Mouse (Mus musculus) spleen, adult 10 weeks (tissue): ENCODE data around the gene H2-M10.1. TPM values are rescaled to one million over a fixed set of nuclear protein-coding genes. Genes with fewer than 3 reads are reported as not detected.

ENCODE experiments used
- polyA plus RNA-seq: library from polyadenylated mRNA; stranded (reverse); fragments of 350-450 nt; fragmentation: Illumina TruSeq; extraction: RNeasy Lipid Tissue Mini Kit (QIAGEN cat#74804); gene quantifications from one replicate; pipeline ENCODE4 v1.2.3, GENCODE M21; 2015; ENCODE audit warnings: low replicate concordance; ENCODE audit not compliant: insufficient read depth

The H2-M10.1 gene
- polyA plus RNA-seq = not detected

DNA sequence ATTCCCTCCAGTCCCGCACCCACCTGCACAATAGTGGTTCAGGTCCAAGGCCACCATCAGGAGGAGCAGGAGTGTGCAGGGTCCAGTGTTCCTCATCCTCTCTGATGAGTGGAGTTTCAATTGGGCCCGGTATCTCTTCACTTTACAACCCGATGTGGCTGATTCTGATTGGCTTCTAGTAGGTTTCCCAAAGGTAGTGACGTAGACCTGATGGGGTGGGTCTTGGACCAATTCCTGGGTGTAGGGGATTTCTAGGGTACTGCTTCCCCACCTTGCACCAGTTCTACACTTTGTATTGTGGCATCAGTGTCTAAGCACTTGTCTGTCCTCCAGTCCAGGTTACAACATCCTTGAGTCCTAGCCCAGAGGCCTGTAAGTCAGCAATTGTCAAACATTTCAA, at the start of gene H2-M10.1:
Gene H2-M10.1 (minus strand): TSS at position 101 of the 400 bp plus-strand sequence.

DNA sequence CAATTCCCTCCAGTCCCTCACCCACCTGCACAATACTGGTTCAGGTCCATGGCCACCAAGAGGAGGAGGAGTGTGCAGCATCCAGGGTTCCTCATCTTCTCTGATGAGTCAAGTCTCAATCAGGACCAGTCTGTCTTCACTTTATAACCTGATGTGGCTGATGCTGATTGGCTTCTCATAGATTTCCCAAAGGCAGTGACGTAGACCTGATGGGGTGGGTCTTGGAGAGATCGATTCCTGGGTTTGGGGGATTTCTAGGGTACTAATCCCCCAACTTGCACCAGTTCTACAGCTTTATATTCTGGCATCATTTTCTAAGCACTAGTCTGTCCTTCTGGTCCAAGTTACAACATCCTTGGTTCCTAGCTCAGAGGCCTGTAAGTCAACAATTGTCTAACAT, 42.4 kb upstream of the H2-M10.1 start, which contains the start of gene H2-M10.3:
Gene H2-M10.3 (minus strand): TSS at position 101 of the 400 bp plus-strand sequence.

DNA sequence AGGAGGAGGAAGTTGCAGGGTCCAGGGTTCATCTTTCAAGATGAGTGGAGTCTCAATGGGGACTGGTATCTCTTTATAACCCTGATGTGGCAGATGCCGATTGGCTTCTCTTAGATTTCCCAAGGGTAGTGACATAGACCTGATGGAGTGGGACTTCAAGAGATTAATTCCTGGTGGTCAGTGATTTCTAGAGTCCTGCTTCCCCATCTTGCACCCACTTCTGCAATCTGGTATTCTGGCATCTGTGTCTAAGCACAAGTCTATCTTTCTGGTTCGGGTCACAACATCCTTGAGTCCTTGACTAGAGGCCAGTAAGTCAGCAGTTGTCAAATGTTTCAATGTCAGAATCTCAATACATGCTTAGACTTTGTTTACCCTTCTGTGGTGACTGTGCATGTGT, 39.6 kb downstream of the H2-M10.1 start, which contains the start of gene H2-M10.2:
Gene H2-M10.2 (minus strand): TSS at position 101 of the 400 bp plus-strand sequence.

Other genes with a start within 250 kb of the H2-M10.1 start
- gene Gm19684, start 204.5 kb downstream of the H2-M10.1 start, polyA plus RNA-seq = 1.1 TPM
- gene Gm7030, start 196.7 kb downstream of the H2-M10.1 start, polyA plus RNA-seq = not detected
- gene Gm8909, start 157.6 kb downstream of the H2-M10.1 start, polyA plus RNA-seq = not detected
- not detected for gene H2-T3, start 135.9 kb downstream of the H2-M10.1 start, polyA plus RNA-seq
- 25.3 TPM for gene Rpp21, start 68.1 kb downstream of the H2-M10.1 start, polyA plus RNA-seq
- gene Trim39, start 53.9 kb downstream of the H2-M10.1 start, polyA plus RNA-seq = 70.6 TPM
- not detected for gene H2-M10.2, start 39.7 kb downstream of the H2-M10.1 start, polyA plus RNA-seq
- gene H2-M10.3, start 42.3 kb upstream of the H2-M10.1 start, polyA plus RNA-seq = not detected
- not detected for gene H2-M10.4, start 136.2 kb upstream of the H2-M10.1 start, polyA plus RNA-seq
- gene H2-M11, start 220.9 kb upstream of the H2-M10.1 start, polyA plus RNA-seq = not detected